Mouse (Mus musculus): ENCODE data around the gene Dntt.

DNA sequence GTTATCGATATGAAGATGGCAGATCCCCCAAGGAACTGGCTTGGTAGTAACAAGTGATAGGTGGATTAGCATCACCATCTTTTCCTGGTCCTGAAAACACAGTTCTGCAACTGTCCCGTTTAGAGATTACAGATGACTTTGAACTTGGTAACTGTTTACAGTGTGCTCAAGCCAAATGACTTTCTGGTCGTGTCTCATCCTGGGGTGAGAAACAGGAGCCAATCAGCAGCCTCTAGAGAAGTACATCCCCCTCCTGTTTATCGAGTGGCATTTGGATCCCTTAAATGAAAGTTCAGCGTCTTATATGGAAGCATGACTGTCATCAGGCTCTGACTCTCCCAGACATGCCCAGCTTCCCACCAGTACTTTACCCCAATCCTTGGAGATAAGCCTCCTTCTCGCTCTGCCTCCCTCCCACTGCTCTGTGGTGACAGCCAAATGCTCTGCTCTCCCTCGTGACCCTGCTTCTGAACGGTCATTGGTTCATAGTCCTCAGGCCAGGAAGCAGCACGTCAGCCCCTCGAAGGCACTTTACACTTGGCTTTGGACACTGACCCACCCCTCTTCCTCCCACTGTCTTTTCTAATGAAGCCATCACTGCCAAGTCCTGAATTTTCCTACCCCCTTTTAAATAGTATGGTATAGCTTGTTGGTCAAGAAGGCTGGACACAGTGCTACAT is 16.2 kb downstream of the Dntt start:
- TF ChIP-seq CTCF (IDR thresholded peaks at IDR 0.05; ENCODE audit: extremely low read depth, insufficient read depth, insufficient read length, insufficient replicate concordance) (no peak), POLR2A (IDR thresholded peaks at IDR 0.05; ENCODE audit: low read depth, low read length) (no peak)
